Mouse (Mus musculus) hindbrain, embryonic 15.5 days (tissue): ENCODE measurements at regions not wholly inside any gene's neighbourhood (a gene's known extent, or its start where the extent isn't known, plus 50 kb on each side); places are given as distances from the start of the nearest gene placed in this dataset.

Experiments
- ATAC-seq: fragments of 200-750 bp; cut with Nextera tagmentation; 2 replicates; pipeline ENCODE4 v1.8.0; 2017; ENCODE audit warnings: low read depth, moderate number of reproducible peaks, moderate TSS enrichment; ENCODE audit not compliant: low FRiP score
- H3K27ac ChIP-seq: fragments of 300-500 bp; sonication (generic); replicated peaks from 2 replicates; pipeline ENCODE4 v1.5.1; 2015; ENCODE audit warnings: mild to moderate bottlenecking, inconsistent platforms
- H3K27me3 ChIP-seq: fragments of 300-500 bp; sonication (generic); 2 replicates; pipeline ENCODE4 v1.6.1; 2015; ENCODE audit warnings: control low read depth, inconsistent platforms
- H3K36me3 ChIP-seq: fragments of 300-500 bp; sonication (generic); 2 replicates; pipeline ENCODE4 v1.6.1; 2015; ENCODE audit warnings: control low read depth, inconsistent platforms
- H3K4me1 ChIP-seq: fragments of 300-500 bp; sonication (generic); replicated peaks from 2 replicates; pipeline ENCODE4 v1.6.1; 2015; ENCODE audit warnings: control low read depth, inconsistent platforms
- H3K4me2 ChIP-seq: fragments of 300-500 bp; sonication (generic); 2 replicates; pipeline ENCODE4 v1.6.1; 2015; ENCODE audit warnings: moderate library complexity, mild to moderate bottlenecking, inconsistent platforms
- H3K4me3 ChIP-seq: fragments of 300-500 bp; sonication (generic); 2 replicates; pipeline ENCODE4 v1.5.1; 2015; ENCODE audit warnings: mild to moderate bottlenecking, inconsistent platforms
- H3K9ac ChIP-seq: fragments of 300-500 bp; sonication (generic); 2 replicates; pipeline ENCODE4 v1.6.1; 2015; ENCODE audit warnings: inconsistent platforms
- H3K9me3 ChIP-seq: fragments of 300-500 bp; sonication (generic); 2 replicates; pipeline ENCODE4 v1.6.1; 2016; ENCODE audit warnings: control low read depth, inconsistent platforms
- whole genome bisulfite sequencing: fragments of 180-500 bp; shearing (Covaris S2); methylation state at CpG from one replicate; pipeline ENCODE4 v1.1.7; 2015; 5-methylcytosine and 5-hydroxymethylcytosine counted together

GRCm38 (mm10) chr13:11147268-11147667, 786.6 kb upstream of the Chrm3 start:
- 74% methylated on average over 3 of the region's 3 CpGs for WGBS
- Histone ChIP-seq H3K27me3 (no peaks in the 10 kb centered on the region), H3K36me3 (no peaks in the 10 kb centered on the region), H3K4me2 (no peak overlapping the region), H3K4me1 (no peaks in the 10 kb centered on the region), H3K4me3 (no peak overlapping the region), H3K9ac (no peak overlapping the region), H3K27ac (no peak overlapping the region), H3K9me3 (no peaks in the 10 kb centered on the region)
- no peak for ATAC-seq

DNA sequence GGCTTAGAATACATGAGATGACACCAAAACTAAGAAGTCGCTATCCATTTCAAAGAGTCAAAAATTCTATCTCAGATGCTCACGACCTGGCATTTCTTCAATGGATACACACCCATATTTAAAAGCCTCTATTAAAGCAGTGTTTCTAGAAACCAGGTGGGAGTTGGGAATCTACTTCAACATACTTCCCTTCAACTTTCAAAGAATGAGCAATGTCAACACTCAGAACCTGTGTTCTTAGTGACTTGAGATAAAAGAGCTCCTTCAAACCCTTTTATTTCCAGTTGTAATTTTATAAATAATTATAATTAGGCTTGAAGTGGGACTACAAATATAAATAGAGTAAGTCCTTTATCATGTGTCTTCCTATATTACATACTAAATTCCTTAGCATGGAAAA, 747.0 kb upstream of the Chrm3 start:
- H3K4me1 ChIP-seq, result no peaks in the 10 kb centered on the region
- H3K4me2 ChIP-seq, result no peak overlapping the region
- no peaks in the 10 kb centered on the region for H3K27me3 ChIP-seq
- no peaks in the 10 kb centered on the region for H3K9me3 ChIP-seq
- no peak overlapping the region for H3K9ac ChIP-seq
- ATAC-seq, result no peak
- H3K4me3 ChIP-seq, result no peak overlapping the region
- no peaks in the 10 kb centered on the region for H3K36me3 ChIP-seq
- no peak overlapping the region for H3K27ac ChIP-seq
- WGBS, result 93% methylated on average over 2 of the region's 2 CpGs

DNA sequence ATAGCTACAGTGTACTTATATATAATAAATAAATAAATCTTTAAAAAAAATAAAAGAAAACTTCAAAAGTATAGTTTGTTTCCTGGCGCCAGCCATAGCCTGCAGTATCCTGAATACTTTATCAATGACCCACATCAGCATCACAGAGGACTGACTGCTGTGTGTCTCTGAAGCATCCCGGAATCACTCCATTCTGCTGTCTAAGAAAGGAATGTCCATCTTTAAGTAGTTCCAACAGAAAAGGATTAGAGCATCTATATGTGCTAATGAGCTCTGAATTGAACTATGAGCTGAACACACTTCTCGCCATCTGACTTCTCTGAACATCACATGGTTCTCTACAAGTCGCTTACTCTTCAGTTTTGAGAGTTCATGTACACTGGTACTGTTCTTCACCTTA, 745.8 kb upstream of the Chrm3 start:
- Histone ChIP-seq H3K27me3 (no peaks in the 10 kb centered on the region), H3K4me3 (no peak overlapping the region), H3K4me1 (no peaks in the 10 kb centered on the region), H3K4me2 (no peak overlapping the region), H3K36me3 (no peaks in the 10 kb centered on the region), H3K9ac (no peak overlapping the region), H3K27ac (no peak overlapping the region), H3K9me3 (no peaks in the 10 kb centered on the region)
- 87% methylated on average over 4 of the region's 4 CpGs for WGBS
- ATAC-seq, result no peak

DNA sequence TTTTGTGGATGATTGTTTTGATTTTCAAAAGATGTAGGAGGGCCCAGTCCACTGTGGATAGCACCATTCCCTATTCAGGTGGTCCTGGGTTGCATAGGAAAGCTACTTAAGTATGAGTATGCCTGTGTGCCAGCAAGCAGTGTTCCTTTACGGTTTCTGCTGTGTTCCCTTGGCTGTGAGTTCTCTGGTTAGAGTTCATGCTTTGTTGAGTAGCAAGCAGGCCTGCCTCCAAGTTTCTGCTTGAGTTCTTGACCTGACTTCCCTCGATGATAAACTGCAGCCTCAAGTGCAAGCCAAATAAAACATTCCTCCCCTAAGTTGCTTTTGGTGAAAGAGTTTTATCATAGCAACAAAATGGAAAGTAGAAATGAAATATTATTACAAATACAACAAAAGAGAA, 744.9 kb upstream of the Chrm3 start:
- Histone ChIP-seq H3K9ac (no peak overlapping the region), H3K4me1 (no peaks in the 10 kb centered on the region), H3K27ac (no peak overlapping the region), H3K9me3 (no peaks in the 10 kb centered on the region), H3K4me3 (no peak overlapping the region), H3K4me2 (no peak overlapping the region), H3K27me3 (no peaks in the 10 kb centered on the region), H3K36me3 (no peaks in the 10 kb centered on the region)
- WGBS, result 80% methylated on average over 2 of the region's 2 CpGs
- no peak for ATAC-seq

DNA sequence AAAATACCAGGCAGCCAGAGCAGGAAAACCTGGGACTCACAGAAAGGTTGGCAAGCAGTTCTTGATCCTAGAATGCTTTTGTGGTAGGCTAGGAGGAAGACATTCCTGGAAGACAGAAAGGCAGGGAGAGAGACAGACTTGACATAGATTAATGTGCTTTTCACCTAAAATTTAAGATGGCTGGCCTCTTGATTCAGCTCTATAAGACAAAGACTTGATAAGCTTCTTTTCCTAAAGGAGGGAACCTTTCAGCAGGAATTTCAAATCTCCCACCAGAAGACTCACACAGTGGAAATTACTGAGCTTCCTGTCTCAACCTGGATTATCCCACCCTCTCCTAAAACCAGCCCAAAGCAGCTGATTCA, 738.9 kb upstream of the Chrm3 start:
- Histone ChIP-seq H3K9me3 (no peaks in the 10 kb centered on the region), H3K4me2 (no peak overlapping the region), H3K36me3 (no peaks in the 10 kb centered on the region), H3K4me1 (peaks cover 5% of the 10 kb centered on the region), H3K9ac (no peak overlapping the region), H3K27me3 (no peaks in the 10 kb centered on the region), H3K4me3 (no peak overlapping the region), H3K27ac (no peak overlapping the region; the same call in 1 of the 2 replicates)
- ATAC-seq, result no peak

DNA sequence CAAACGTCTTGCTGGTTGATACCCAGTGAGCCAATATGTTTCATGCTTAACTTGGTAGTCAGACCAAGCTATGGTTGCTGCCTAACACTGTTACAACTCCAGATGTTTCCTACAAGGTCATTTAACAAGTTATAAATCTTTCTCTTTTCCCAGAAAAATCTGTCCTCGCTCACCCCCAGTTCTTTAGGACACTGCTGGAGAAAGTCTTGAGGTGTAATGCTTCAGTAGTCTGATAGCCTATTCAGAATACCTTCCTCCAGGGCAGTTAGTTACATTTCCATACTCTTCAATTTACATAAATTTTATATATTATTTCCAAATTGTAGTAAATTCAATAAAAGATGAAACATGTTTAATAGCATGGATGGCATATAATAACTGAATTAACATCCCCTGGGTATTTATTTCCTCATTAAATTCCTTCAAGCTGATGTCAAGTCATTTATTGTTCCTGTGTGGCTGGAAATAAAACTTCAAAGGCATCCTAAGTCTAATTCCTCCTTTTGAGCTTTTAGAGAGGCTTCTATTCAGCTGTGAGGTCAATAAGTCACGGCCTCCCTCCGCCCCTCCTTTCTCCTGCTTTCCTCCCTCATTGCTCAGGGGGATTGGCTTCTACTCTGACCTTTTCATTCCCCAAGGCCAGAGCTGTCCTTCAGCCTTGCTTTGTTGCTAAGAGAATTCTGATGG, 738.4 kb upstream of the Chrm3 start:
- peak; percentile 54; the same call in 1 of the 2 replicates for ATAC-seq
- Histone ChIP-seq H3K9ac (no peak overlapping the region), H3K27me3 (no peaks in the 10 kb centered on the region), H3K9me3 (no peaks in the 10 kb centered on the region), H3K36me3 (no peaks in the 10 kb centered on the region), H3K4me1 (peaks cover 5% of the 10 kb centered on the region), H3K27ac (no peak overlapping the region; the same call in 1 of the 2 replicates), H3K4me2 (no peak overlapping the region), H3K4me3 (no peak overlapping the region)
- WGBS, result 10% methylated on average over 4 of the region's 4 CpGs

GRCm38 (mm10) chr13:11092911-11093310, 732.3 kb upstream of the Chrm3 start:
- Histone ChIP-seq H3K9ac (no peak overlapping the region), H3K36me3 (no peaks in the 10 kb centered on the region), H3K4me2 (no peak overlapping the region), H3K4me1 (no peaks in the 10 kb centered on the region), H3K4me3 (no peak overlapping the region), H3K27me3 (no peaks in the 10 kb centered on the region), H3K9me3 (no peaks in the 10 kb centered on the region), H3K27ac (no peak overlapping the region)
- ATAC-seq, result no peak
- WGBS, result 66% methylated on average over 2 of the region's 2 CpGs
